Mouse (Mus musculus) limb, embryonic 12.5 days (tissue): Measurements from ENCODE around the gene Ankrd16. TPM values are rescaled to one million over a fixed set of nuclear protein-coding genes. Genes with fewer than 3 reads are reported as not detected.

Experiments used
- polyA plus RNA-seq: library from polyadenylated mRNA; unstranded; fragments of >200 nt; fragmentation: Nextera tagmentation; extraction: Ambion mirVana; gene quantifications from 2 replicates; pipeline ENCODE4 v1.2.1, GENCODE M21; 2016

The Ankrd16 gene
- polyA plus RNA-seq, 1 experiment from 2014 or later, result 54.8 TPM

Other genes with a start within 250 kb of the Ankrd16 start
- 15.7 and 15.9 TPM in 2 replicates for gene Pfkfb3, start 223.8 kb upstream of the Ankrd16 start, polyA plus RNA-seq
- 189 and 193 TPM in 2 replicates for gene Rbm17, start 173.7 kb upstream of the Ankrd16 start, polyA plus RNA-seq
- gene Gm17490, start 151.6 kb upstream of the Ankrd16 start, polyA plus RNA-seq, result not detected in 2 replicates
- not detected in 2 replicates for gene Il2ra, start 135.1 kb upstream of the Ankrd16 start, polyA plus RNA-seq
- 0.50 and 0.88 TPM in 2 replicates for gene Il15ra, start 72.6 kb upstream of the Ankrd16 start, polyA plus RNA-seq
- 144 and 146 TPM in 2 replicates for gene Fbh1, start 294 bp upstream of the Ankrd16 start, polyA plus RNA-seq